Mouse (Mus musculus): ENCODE data around the gene Acp1.

GRCm38 (mm10) chr12:30936899-30937298 is 25.5 kb upstream of the Acp1 start:
- TF ChIP-seq CTCF (IDR thresholded peaks at IDR 0.05) = no peak
- no peak for TF ChIP-seq POLR2A (IDR thresholded peaks at IDR 0.05; ENCODE audit: insufficient read depth, low read depth, low read length)
- no peak for TF ChIP-seq EP300 (IDR thresholded peaks at IDR 0.05; ENCODE audit: insufficient read depth, low read depth, low read length)
